ENCODE assay signal across 24 mouse cellular contexts in genomic region chr9:120000761-120001160, GRCm38 (mm10). TPM values are rescaled to one million over a fixed set of nuclear protein-coding genes. Genes with fewer than 3 reads are reported as not detected.
DNase-seq lines count a peak whose midpoint lies in the region; ATAC-seq and TF ChIP-seq lines count a peak whose summit lies in the region.
"Had no signal": no experiment of that assay in that cellular context is flagged by ENCODE, and none has a peak within 500 bp of the region (broad histone marks: within the 10 kb centered on the region; RNA-seq: fewer than 3 reads in every experiment).

No protein-coding gene starts in this region.

- H3K27me3 ChIP-seq in heart, postnatal 0 days (ENCODE audit: control insufficient read depth, insufficient read depth, low read length) = no peaks in the 10 kb centered on the region
- no peaks in the 10 kb centered on the region for H3K27me3 ChIP-seq in liver, adult 2 months (ENCODE audit: control insufficient read depth, insufficient read depth, low read length)
- H3K27me3 ChIP-seq in liver, embryonic 12.5 days (replicated peaks) = no peaks in the 10 kb centered on the region; the same call in 1 of the 2 replicates
- H3K27me3 ChIP-seq in ES-Bruce4 (ENCODE audit: control insufficient read depth, insufficient read depth, low read length, poor library complexity, severe bottlenecking) = no peaks in the 10 kb centered on the region
- H3K27me3 ChIP-seq: forebrain, embryonic 15.5 days; heart, embryonic 12.5 days; limb, embryonic 12.5 days; stomach, embryonic 15.5 days had no signal

- no peak for TF ChIP-seq POLR2A in liver, adult 2 months (IDR thresholded peaks at IDR 0.05; ENCODE audit: extremely low read depth, insufficient read depth, low read length)
- TF ChIP-seq POLR2A in ES-Bruce4 (IDR thresholded peaks at IDR 0.05; ENCODE audit: insufficient read depth, low read length) = no peak

- 0 out of 2 replicates have a peak overlapping the region, but pooled peaks have one; percentile 77 for H3K27ac ChIP-seq in heart, postnatal 0 days (ENCODE audit: low read depth)
- H3K27ac ChIP-seq in liver, adult 2 months (replicated peaks; ENCODE audit: insufficient read depth, low read depth, low read length) = 0 out of 2 replicates have a peak overlapping the region, but pooled peaks have one; percentile 1
- H3K27ac ChIP-seq in liver, embryonic 12.5 days = no peak overlapping the region
- H3K27ac ChIP-seq in ES-Bruce4 (ENCODE audit: insufficient read depth, low read length) = no peak overlapping the region
- H3K27ac ChIP-seq: forebrain, embryonic 15.5 days; hindbrain, embryonic 13.5 days; kidney, postnatal 0 days; limb, embryonic 12.5 days had no signal

- WGBS in heart, postnatal 0 days = 61% methylated on average over 5 of the region's 5 CpGs
- 46% methylated on average over 5 of the region's 5 CpGs for WGBS in liver, adult 2 months
- 58% methylated on average over 5 of the region's 5 CpGs for WGBS in liver, embryonic 12.5 days (ENCODE audit: insufficient replicate concordance)

- no peak for TF ChIP-seq EP300 in heart, postnatal 0 days (IDR thresholded peaks at IDR 0.05; ENCODE audit: low read depth)
- TF ChIP-seq EP300 in ES-Bruce4 (IDR thresholded peaks at IDR 0.05; ENCODE audit: insufficient read depth, low read depth, low read length) = no peak

- H3K4me1 ChIP-seq in heart, postnatal 0 days (ENCODE audit: control insufficient read depth, insufficient read depth) = 0 out of 2 replicates have a peak, but pooled peaks cover 6% of the 10 kb centered on the region
- peaks cover 16% of the 10 kb centered on the region for H3K4me1 ChIP-seq in liver, adult 2 months (ENCODE audit: control insufficient read depth, insufficient read depth, low read length)
- H3K4me1 ChIP-seq in liver, embryonic 12.5 days = peaks cover 29% of the 10 kb centered on the region
- H3K4me1 ChIP-seq in ES-Bruce4 (ENCODE audit: control insufficient read depth, insufficient read depth, low read length) = peaks cover 5% of the 10 kb centered on the region

- no peak overlapping the region for H3K4me2 ChIP-seq in heart, postnatal 0 days (ENCODE audit: low read depth, low read length)
- no peak overlapping the region for H3K4me2 ChIP-seq in liver, embryonic 12.5 days
- H3K4me2 ChIP-seq: forebrain, embryonic 15.5 days; hindbrain, embryonic 13.5 days had no signal

- ATAC-seq in heart, postnatal 0 days (ENCODE audit: insufficient read depth, low read depth) = no peak
- ATAC-seq in liver, embryonic 12.5 days = no peak
- ATAC-seq: activated CD4-positive, CD25-positive, alpha-beta regulatory T cell, adult 4 months; forebrain, embryonic 15.5 days; midbrain, embryonic 16.5 days had no signal

- no peaks in the 10 kb centered on the region for H3K36me3 ChIP-seq in heart, postnatal 0 days (replicated peaks; ENCODE audit: control insufficient read depth, insufficient read depth, low read length)
- no peaks in the 10 kb centered on the region for H3K36me3 ChIP-seq in liver, adult 2 months (ENCODE audit: control insufficient read depth, insufficient read depth, low read length)
- no peaks in the 10 kb centered on the region for H3K36me3 ChIP-seq in liver, embryonic 12.5 days
- H3K36me3 ChIP-seq in ES-Bruce4 (ENCODE audit: control insufficient read depth, insufficient read depth, low read length, poor library complexity, severe bottlenecking) = no peaks in the 10 kb centered on the region
- H3K36me3 ChIP-seq: embryonic facial prominence, embryonic 10.5 days; forebrain, embryonic 15.5 days; heart, embryonic 12.5 days; hindbrain, embryonic 13.5 days; limb, embryonic 12.5 days; stomach, embryonic 15.5 days had no signal

- H3K4me3 ChIP-seq in heart, postnatal 0 days (ENCODE audit: low read depth, low read length) = no peak overlapping the region
- H3K4me3 ChIP-seq in liver, adult 2 months (ENCODE audit: insufficient read depth, low read depth, low read length) = no peak overlapping the region
- H3K4me3 ChIP-seq in liver, embryonic 12.5 days = no peak overlapping the region
- no peak overlapping the region for H3K4me3 ChIP-seq in ES-Bruce4 (ENCODE audit: low read depth, low read length)
- H3K4me3 ChIP-seq: forebrain, embryonic 15.5 days; heart, embryonic 12.5 days; hindbrain, embryonic 13.5 days; stomach, embryonic 15.5 days had no signal

- H3K9ac ChIP-seq in heart, postnatal 0 days (replicated peaks; ENCODE audit: low read depth, low read length) = no peak overlapping the region
- no peak overlapping the region for H3K9ac ChIP-seq in liver, adult 2 months (ENCODE audit: low read depth, low read length)
- H3K9ac ChIP-seq in liver, embryonic 12.5 days = no peak overlapping the region
- peak overlapping the region; percentile 73; the same call in 1 of the 2 replicates for H3K9ac ChIP-seq in ES-Bruce4 (ENCODE audit: low read depth, poor library complexity, severe bottlenecking)
- H3K9ac ChIP-seq: forebrain, embryonic 15.5 days; heart, embryonic 12.5 days; hindbrain, embryonic 13.5 days; limb, embryonic 12.5 days; stomach, embryonic 15.5 days had no signal

- DNase-seq in heart, postnatal 0 days (ENCODE audit: low spot score) = no peak
- DNase-seq in heart, adult 8-10 months (ENCODE audit: low spot score) = no peak
- DNase-seq in liver, adult 2 months (ENCODE audit: extremely low read depth, low read depth, low spot score) = peak; percentile 47
- peak; percentile 48 for DNase-seq in kidney, postnatal 14 days
- DNase-seq in urinary bladder, postnatal 4 days (ENCODE audit: low spot score in 2 of 2) = no peak
- DNase-seq: cerebellum, adult 11-12 months; cerebellum, postnatal 10 days; heart, postnatal 14 days; lung, adult 18-20 months; lung, postnatal 4 days; right cerebral cortex, adult 18-20 months; right cerebral cortex, postnatal 4 days; thymus, adult 2 months had no signal

- no peaks in the 10 kb centered on the region for H3K79me2 ChIP-seq in liver, adult 2 months (ENCODE audit: control insufficient read depth, insufficient read depth, low read length)

- H3K9me3 ChIP-seq in heart, postnatal 0 days (replicated peaks; ENCODE audit: control insufficient read depth, low read length) = no peaks in the 10 kb centered on the region
- H3K9me3 ChIP-seq in liver, embryonic 12.5 days (replicated peaks) = no peaks in the 10 kb centered on the region
- H3K9me3 ChIP-seq in ES-Bruce4 (replicated peaks; ENCODE audit: control insufficient read depth, insufficient read depth, low read length, poor library complexity, severe bottlenecking) = no peaks in the 10 kb centered on the region
- H3K9me3 ChIP-seq: embryonic facial prominence, embryonic 10.5 days; forebrain, embryonic 15.5 days; heart, embryonic 12.5 days; hindbrain, embryonic 13.5 days; limb, embryonic 12.5 days; stomach, embryonic 15.5 days had no signal

- TF ChIP-seq CTCF in heart, postnatal 0 days (IDR thresholded peaks at IDR 0.05; ENCODE audit: low read depth) = no peak
- no peak for TF ChIP-seq CTCF in liver, adult 2 months (IDR thresholded peaks at IDR 0.05; ENCODE audit: low read depth, low read length)
- no peak for TF ChIP-seq CTCF in ES-Bruce4 (IDR thresholded peaks at IDR 0.05; ENCODE audit: low read depth, low read length)

RNA-seq across cellular contexts. Expression of gene Csrnp1, which starts 16.3 kb away (rescaled TPM):
- 23.8 and 96.9 TPM in 2 replicates for total RNA-seq in heart, postnatal 0 days (2014; rRNA removed; ENCODE audit: low replicate concordance)
- 4.0 and 4.2 TPM in 2 replicates for polyA plus RNA-seq in heart, postnatal 0 days (2015; fragmentation: Nextera tagmentation; extraction: Ambion mirVana)
- total RNA-seq in heart, adult 8-10 months (2022) = 10 to 100 TPM; 10.9 to 32.1 (median 16.1) TPM
- 5.8 and 9.2 TPM in 2 replicates for total RNA-seq in liver, adult 2 months (2014; rRNA removed)
- 9.7 and 10.4 TPM in 2 replicates for polyA plus RNA-seq in liver, adult 2 months (2012; rRNA removed)
- 1.5 and 1.9 TPM in 2 replicates for polyA plus RNA-seq in liver, embryonic 12.5 days (2016; fragmentation: Nextera tagmentation; extraction: Ambion mirVana)
- 28.4 and 39.7 TPM in 2 replicates for polyA plus RNA-seq in ES-Bruce4 (2011; ENCODE audit: insufficient read depth, insufficient read length, low read depth, missing spikeins)

RNA-seq across cellular contexts. Expression of gene Xirp1, which starts 22.6 kb away (rescaled TPM):
- total RNA-seq in heart, postnatal 0 days (2014; rRNA removed; ENCODE audit: low replicate concordance) = 140 and 178 TPM in 2 replicates
- 38.4 and 45.1 TPM in 2 replicates for polyA plus RNA-seq in heart, postnatal 0 days (2015; fragmentation: Nextera tagmentation; extraction: Ambion mirVana)
- 100 to 1,000 TPM; 130 to 157 (median 141) TPM for total RNA-seq in heart, adult 8-10 months (2022)
- total RNA-seq in liver, adult 2 months (2014; rRNA removed) = under 0.01 and 0.09 TPM in 2 replicates
- 0.11 TPM in 2 replicates for polyA plus RNA-seq in liver, adult 2 months (2012; rRNA removed)
- polyA plus RNA-seq in liver, embryonic 12.5 days (2016; fragmentation: Nextera tagmentation; extraction: Ambion mirVana) = 0.02 and 0.07 TPM in 2 replicates
- polyA plus RNA-seq in ES-Bruce4 (2011; ENCODE audit: insufficient read depth, insufficient read length, low read depth, missing spikeins) = not detected in 2 replicates
- polyA plus RNA-seq: activated CD4-positive, CD25-positive, alpha-beta regulatory T cell, adult 4 months; forebrain, embryonic 15.5 days; midbrain, embryonic 16.5 days had no signal

Comparison
In these comparisons a context has a peak if more than half of its experiments do, and no peak if none do; other contexts are left out.
1. H3K27ac ChIP-seq: peak in heart, postnatal 0 days (single experiment) and liver, adult 2 months (single experiment); none in liver, embryonic 12.5 days (single experiment) and ES-Bruce4 (single experiment).
2. DNase-seq: peak in liver, adult 2 months (single experiment) and kidney, postnatal 14 days (single experiment); none in heart, postnatal 0 days (single experiment), heart, adult 8-10 months (single experiment) and urinary bladder, postnatal 4 days (0 of 2).
3. RNA of gene Xirp1, which starts 22.6 kb away (polyA plus RNA-seq): 38.4 to 45.1 TPM in heart, postnatal 0 days; 0.11 TPM in liver, adult 2 months, 0.02 to 0.07 TPM in liver, embryonic 12.5 days and not detected in ES-Bruce4; every median in the first group is over 10 times any median in the second.